Mouse (Mus musculus) heart, postnatal 10 days (tissue): ENCODE measurements at regions not wholly inside any gene's neighbourhood (a gene's known extent, or its start where the extent isn't known, plus 50 kb on each side); places are given as distances from the start of the nearest gene placed in this dataset.

Experiments
- DNase-seq, 2 experiments: peaks; one replicate each; pipeline ENCODE4 v3.0.0; 2021
- intact Hi-C: fragments of 180-260 bp; cut with DNase I; formaldehyde crosslinking; loops from one replicate; pipeline ENCODE4 v1.15.1; 2025

DNA sequence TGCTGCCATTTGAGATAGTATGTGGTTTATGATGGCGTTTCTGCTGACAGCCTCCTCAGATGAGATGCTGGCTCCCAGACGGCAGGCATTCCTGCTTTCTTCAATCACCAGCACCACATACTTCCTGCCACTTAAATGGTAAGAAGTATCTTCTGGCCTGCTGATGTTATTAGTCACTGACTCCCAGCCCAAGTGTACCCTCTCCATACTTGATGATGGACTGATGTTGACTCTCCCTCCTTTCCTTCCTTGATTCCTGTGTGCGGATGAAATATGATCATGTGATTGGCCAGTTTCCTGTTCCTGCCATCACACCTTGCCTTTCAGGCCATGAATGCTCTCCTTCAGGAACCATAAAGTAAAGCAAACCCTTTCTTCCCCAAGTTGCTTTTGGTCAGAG lies 50.8 kb upstream of the Rpl10-ps3 start:
- no peak for DNase-seq
- intact Hi-C loops = no loop called here

- no peak for DNase-seq
- intact Hi-C loops = no loop called here
Measured at GRCm38 (mm10) chr9:50396051-50396450, 51.3 kb upstream of the Rpl10-ps3 start.

DNA sequence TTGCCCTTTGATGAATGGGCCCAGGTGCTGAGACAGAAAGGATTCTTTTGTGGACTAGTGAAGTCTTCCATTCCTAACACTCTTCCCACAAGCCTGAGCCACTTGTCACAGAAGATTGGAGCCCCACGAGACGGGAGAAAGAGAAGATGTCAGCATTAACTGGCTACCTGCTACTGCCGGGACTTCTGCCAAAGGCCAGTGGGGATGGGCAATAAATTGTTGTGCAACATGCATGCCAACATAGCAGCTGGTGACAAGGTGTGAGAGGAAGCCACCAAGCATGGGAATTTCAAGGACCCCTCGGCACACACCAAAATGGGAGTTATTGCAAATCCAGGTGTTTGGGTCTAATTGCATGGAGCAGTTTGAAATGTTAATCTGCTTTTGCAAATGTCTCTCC lies 63.6 kb upstream of the Rpl10-ps3 start:
- intact Hi-C loops = no loop called here
- no peak for DNase-seq

GRCm38 (mm10) chr9:50408845-50409244 lies 64.1 kb upstream of the Rpl10-ps3 start:
- DNase-seq = no peak
- intact Hi-C loops = no loop called here

DNA sequence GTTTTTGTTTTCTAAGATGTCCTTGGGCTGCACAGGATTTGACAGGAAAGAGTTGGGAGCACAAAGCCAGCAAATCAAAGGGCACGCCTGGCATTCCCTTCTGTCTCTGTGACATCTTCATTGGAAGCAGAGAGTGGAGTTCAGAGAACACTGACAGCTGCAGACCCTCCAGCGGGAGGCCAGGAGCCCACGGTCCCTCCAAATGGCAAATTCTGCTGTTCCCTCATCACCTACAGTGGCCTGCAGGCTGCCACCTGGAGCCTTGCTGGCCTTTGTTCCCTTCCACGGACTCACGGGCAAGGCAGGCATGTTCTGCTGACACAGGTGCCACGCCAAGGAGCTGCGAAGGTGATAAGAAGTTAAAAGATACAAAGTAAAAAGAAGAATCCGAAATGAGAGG lies 68.2 kb upstream of the Rpl10-ps3 start:
- intact Hi-C loops = no loop called here
- DNase-seq = no peak

DNA sequence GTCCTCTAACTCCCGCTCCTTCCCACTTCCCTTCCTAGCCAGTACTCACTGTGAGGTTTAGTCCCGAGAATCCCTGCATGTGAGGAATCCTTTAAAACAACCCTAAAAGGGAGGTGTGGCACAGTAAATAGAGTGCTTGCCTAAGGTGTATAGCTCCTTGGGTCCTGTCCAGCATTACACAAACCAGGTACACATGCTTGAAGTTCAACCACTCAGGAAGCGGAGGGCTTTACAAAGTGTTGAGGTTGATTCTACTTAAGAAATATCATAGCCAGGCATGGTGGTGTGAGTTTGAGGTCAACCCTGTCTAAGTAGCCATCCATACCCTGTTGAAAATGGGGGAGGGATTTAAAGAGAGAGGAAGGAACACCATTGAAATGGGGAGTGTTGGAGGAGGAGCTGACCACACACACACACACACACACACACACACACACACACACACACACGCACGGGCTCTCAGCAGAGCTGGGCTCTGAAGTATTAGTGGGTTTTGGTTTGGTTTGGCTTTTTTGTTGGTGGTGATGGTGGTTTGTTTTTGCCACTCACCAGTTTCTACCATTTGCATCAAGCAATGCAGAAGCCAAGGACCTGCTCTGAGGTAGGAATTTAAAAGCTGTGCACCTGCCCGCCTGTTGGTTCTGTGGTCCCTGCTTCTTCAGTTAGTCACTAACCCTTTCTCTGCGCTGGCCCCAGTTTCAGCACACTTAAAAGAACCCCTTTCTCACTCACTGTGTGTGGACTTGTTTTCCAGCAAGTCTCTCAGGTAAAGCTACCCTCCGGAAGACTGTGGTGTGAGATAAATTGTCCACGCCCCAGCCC lies 69.0 kb upstream of the Rpl10-ps3 start:
- DNase-seq = no peak
- intact Hi-C loops = no loop called here

- DNase-seq = no peak
- intact Hi-C loops = no loop called here
Measured at GRCm38 (mm10) chr9:50414796-50415340, 70.1 kb upstream of the Rpl10-ps3 start.

DNA sequence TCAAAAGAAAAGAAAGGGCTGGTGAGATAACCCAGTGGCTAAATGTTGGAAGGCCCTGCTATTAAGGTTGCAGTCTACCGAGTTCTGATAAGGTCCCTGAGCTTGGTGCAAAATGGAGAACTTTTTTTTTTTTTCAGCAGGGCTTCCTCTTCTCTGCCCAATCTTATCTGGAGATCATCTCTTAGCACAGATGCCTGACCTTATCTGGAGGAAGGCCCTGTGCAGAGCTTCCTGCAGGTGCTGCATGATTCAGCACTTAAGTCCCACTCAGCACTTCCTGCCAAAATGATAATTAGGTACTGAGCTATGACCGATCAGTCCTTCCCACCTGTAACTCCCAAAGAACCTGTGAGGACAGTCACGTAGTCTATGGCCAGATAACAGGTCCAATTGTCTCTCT lies 71.9 kb upstream of the Rpl10-ps3 start:
- no peak for DNase-seq
- intact Hi-C loops = no loop called here

DNA sequence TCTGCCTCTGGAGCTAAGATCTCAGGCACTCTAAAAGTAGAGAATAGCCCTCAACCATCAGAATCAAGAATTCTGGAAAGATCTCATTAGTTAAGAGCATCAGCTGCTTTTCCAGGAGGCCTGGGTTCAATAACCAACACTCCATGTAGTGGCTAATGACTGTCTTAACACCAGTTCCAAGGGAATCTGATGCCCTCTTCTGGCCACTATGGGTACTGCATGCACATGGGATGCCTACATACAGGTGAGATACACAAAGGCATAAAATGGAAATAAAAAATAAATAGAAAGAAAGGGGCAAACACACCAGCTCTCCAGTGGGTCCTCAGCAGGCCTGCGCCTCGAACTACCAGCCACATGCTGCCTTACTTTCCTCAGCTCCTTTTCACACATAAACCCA lies 73.3 kb upstream of the Plet1 start:
- no peak for DNase-seq

GRCm38 (mm10) chr9:50421572-50422285 lies 72.6 kb upstream of the Plet1 start:
- intact Hi-C loops = no loop called here

More for the DNA sequence above, 73.3 kb upstream of the Plet1 start:
- intact Hi-C loops = no loop called here

DNA sequence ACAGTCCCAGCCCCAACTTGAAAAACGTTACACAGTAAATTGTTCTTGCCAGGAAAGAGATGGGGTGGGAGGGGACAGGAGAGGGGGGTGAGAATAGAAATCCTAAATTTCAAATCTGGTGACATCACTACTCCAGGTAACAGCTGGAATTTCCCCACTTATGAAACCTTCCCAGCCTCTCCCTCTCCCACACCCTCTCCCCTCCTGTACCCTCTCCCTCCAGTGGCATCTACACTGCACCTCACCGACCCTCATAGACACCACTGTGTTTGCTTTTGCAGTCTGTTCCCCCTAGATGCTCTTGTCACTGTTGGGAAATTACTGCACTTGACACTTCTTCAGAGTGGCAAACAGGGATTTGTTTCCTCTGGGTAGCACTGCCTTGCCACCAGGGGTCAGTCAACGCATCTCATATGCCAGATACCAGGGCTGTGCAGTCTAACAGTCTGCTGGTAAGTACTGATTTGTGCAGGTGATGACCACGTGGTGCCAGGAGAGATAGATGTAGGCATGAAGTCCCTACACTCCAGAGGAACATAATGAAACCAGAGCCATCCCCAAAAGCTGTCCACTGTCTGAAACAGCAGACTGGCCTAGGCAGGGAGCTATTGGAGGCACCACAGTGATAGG lies 68.3 kb upstream of the Plet1 start:
- no peak for DNase-seq
- intact Hi-C loops = no loop called here

More at GRCm38 (mm10) chr9:50421572-50422285, 72.6 kb upstream of the Plet1 start:
- DNase-seq = no peak

- intact Hi-C loops = no loop called here
- no peak for DNase-seq
Measured at GRCm38 (mm10) chr9:50430147-50430546, 64.2 kb upstream of the Plet1 start.

DNA sequence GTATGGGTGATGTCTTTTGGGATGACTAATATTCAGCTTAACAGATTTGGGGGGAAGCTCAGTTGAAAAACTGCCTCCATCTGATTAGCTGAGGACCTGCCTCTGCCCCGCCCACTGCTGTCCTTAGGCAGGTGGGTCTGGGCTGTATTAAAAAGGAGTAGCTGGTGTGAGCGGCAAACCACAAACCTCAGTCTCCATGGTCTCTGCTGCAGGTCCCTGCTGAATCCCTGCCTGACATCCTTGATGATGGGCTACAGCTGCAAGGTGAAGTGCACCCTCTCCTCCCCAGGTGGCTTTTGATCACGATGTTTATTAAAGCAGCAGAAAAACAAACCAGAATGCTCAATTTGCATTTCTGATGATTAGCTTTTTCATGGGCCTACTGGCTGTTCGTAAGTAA lies 60.8 kb upstream of the Plet1 start:
- DNase-seq = no peak
- intact Hi-C loops = no loop called here

GRCm38 (mm10) chr9:50433978-50434377 lies 60.3 kb upstream of the Plet1 start:
- intact Hi-C loops = no loop called here
- no peak for DNase-seq

- intact Hi-C loops = loop anchor here (1.0 to 5.0 kb wide), 3 partner anchors 105 to 944 kb away; no protein-coding TSS in a partner anchor
- peak; percentile 77 to 86 for DNase-seq
Measured at GRCm38 (mm10) chr9:50437830-50438722, 56.2 kb upstream of the Plet1 start.

- DNase-seq = no peak
- intact Hi-C loops = loop anchor here (1.0 to 5.0 kb wide), 3 partner anchors 105 to 944 kb away; no protein-coding TSS in a partner anchor
Measured at GRCm38 (mm10) chr9:50438738-50439137, 55.6 kb upstream of the Plet1 start.

GRCm38 (mm10) chr9:50440222-50440621 lies 54.1 kb upstream of the Plet1 start:
- intact Hi-C loops = loop anchor here (10.0 kb wide), 1 partner anchor 295 kb away; the partner anchor contains the start of gene Dixdc1
- no peak for DNase-seq

- peak; percentile 71 to 85 for DNase-seq
- intact Hi-C loops = loop anchor here (10.0 kb wide), 1 partner anchor 294 kb away; the partner anchor contains the start of gene Dixdc1
Measured at GRCm38 (mm10) chr9:50440689-50441088, 53.6 kb upstream of the Plet1 start.

DNA sequence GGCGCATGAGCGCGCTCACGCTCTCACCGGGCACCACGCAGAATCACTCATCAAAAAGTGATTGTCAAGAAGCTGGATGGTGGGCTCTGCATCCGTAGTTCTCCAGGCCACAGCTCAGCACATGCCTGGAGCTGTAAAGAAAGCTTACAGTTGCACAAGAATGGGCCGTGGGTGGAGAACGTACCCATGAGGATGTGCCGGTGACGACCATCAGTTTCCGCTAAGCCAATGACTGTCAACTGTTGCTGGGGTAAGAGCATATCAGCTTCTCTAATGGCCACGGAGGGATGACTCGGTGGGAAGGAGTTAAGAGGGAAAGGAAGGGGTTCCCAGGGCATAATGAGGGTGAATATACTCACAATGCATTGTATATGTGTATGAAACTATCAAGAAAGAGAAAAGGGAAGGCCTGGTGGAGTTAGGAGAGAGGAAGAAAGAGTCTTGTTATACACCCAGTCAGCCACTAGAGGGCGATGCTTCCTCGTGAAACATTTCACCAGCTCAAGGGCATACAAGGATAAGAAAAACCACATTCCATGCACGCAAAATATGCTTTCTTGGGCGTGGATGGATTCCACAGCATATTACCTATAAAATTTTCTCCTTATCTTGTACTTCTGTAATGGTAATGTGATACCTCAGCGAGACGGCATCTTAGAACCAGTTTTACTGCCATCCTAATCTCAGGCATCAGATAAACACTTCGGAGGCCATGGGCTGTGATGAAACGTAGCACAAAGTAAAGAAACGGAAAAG lies 50.4 kb upstream of the Plet1 start:
- peak; percentile 64 to 82 for DNase-seq
- intact Hi-C loops = loop anchor here (10.0 kb wide), 1 partner anchor 291 kb away; the partner anchor contains the start of gene Dixdc1
